Comparison of ENCODE assay signal across 10 mouse cellular contexts in the genomic region with DNA sequence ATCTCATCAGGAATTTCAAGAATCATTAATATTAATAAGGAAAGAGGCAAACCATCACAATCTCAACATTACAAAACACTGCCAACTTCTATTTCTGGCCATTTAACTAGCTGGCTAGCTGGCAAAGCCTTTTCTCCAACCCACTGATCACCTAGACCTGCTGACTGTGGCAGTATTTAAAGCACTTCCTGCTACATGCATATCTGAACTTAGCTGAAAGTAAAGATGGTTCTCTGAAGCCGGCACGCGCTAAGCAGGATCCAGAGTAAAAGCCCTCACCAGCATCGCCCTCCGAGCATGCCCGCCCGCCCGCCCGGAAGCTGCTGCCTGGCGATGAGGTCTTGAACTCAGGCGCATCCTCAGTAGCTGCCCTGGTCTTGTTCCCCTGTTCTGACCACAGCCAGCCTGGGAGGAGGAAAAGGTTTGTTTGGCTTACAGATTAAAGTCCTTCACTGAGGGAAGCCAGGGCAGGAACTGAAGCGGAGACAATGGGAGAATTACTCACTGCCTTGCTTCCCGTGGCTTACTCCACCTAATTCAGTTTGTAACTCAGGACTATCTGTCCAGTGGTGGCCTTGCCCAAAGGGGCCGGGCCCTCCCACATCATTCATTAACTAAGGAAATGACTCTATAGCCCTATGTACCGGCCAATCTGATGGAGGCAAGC. TPM values are rescaled to one million over a fixed set of nuclear protein-coding genes. Genes with fewer than 3 reads are reported as not detected.
DNase-seq lines count a peak whose midpoint lies in the region; ATAC-seq and TF ChIP-seq lines count a peak whose summit lies in the region.
"Had no signal": no experiment of that assay in that cellular context is flagged by ENCODE, and none has a peak within 500 bp of the region (broad histone marks: within the 10 kb centered on the region; RNA-seq: fewer than 3 reads in every experiment).

No protein-coding gene starts in this region.

- no peaks in the 10 kb centered on the region for H3K9me3 ChIP-seq in midbrain, embryonic 12.5 days
- no peaks in the 10 kb centered on the region for H3K9me3 ChIP-seq in midbrain, embryonic 15.5 days
- no peaks in the 10 kb centered on the region for H3K9me3 ChIP-seq in liver, postnatal 0 days (ENCODE audit: low read length)
- H3K9me3 ChIP-seq: neural tube, embryonic 12.5 days had no signal

- 0 out of 2 replicates have a peak, but pooled peaks cover 4% of the 10 kb centered on the region for H3K27me3 ChIP-seq in midbrain, embryonic 12.5 days
- no peaks in the 10 kb centered on the region for H3K27me3 ChIP-seq in midbrain, embryonic 15.5 days (replicated peaks)
- 0 out of 2 replicates have a peak, but pooled peaks cover 5% of the 10 kb centered on the region for H3K27me3 ChIP-seq in liver, postnatal 0 days (ENCODE audit: insufficient read depth, low read length)
- H3K27me3 ChIP-seq: neural tube, embryonic 12.5 days had no signal

- peaks cover 4% of the 10 kb centered on the region; the same call in 1 of the 2 replicates for H3K4me1 ChIP-seq in midbrain, embryonic 12.5 days
- peaks cover 7% of the 10 kb centered on the region; the same call in 1 of the 2 replicates for H3K4me1 ChIP-seq in midbrain, embryonic 15.5 days
- peaks cover 5% of the 10 kb centered on the region; the same call in 1 of the 2 replicates for H3K4me1 ChIP-seq in liver, postnatal 0 days (ENCODE audit: insufficient read depth)
- H3K4me1 ChIP-seq: neural tube, embryonic 12.5 days had no signal

- H3K9ac ChIP-seq in midbrain, embryonic 12.5 days (replicated peaks): no peak overlapping the region
- H3K9ac ChIP-seq in midbrain, embryonic 15.5 days: no peak overlapping the region
- H3K9ac ChIP-seq in liver, postnatal 0 days (replicated peaks): no peak overlapping the region
- H3K9ac ChIP-seq: neural tube, embryonic 12.5 days had no signal

- no peak for ATAC-seq in midbrain, embryonic 12.5 days (ENCODE audit: low FRiP score, low read depth)
- ATAC-seq in midbrain, embryonic 15.5 days (replicated peaks): no peak
- peak; percentile 58 for ATAC-seq in inflammation-experienced regulatory T-cells, adult 6 months
- peak; percentile 66 for ATAC-seq in liver, postnatal 0 days

- 40% methylated on average over 15 of the region's 15 CpGs for WGBS in midbrain, embryonic 12.5 days
- WGBS in midbrain, embryonic 15.5 days: 42% methylated on average over 15 of the region's 15 CpGs
- WGBS in liver, postnatal 0 days (ENCODE audit: insufficient replicate concordance): 12% methylated on average over 15 of the region's 15 CpGs

- no peaks in the 10 kb centered on the region for H3K36me3 ChIP-seq in midbrain, embryonic 12.5 days
- no peaks in the 10 kb centered on the region for H3K36me3 ChIP-seq in midbrain, embryonic 15.5 days (replicated peaks)
- H3K36me3 ChIP-seq in liver, postnatal 0 days (replicated peaks; ENCODE audit: insufficient read depth, low read length): no peaks in the 10 kb centered on the region
- H3K36me3 ChIP-seq: G1E; neural tube, embryonic 12.5 days had no signal

- DNase-seq in liver, postnatal 0 days: no peak
- peak; percentile 71 for DNase-seq in yolk sac, embryonic 10.5 days (ENCODE audit: low spot score)
- DNase-seq in left cerebral cortex, adult 2 months (ENCODE audit: extremely low spot score in 1 of 2, low spot score in 2 of 2): no peak
- no peak for DNase-seq in retina, embryonic 14.5 days (ENCODE audit: low spot score)
- no peak for DNase-seq in left cerebral cortex, postnatal 4 days

- intact Hi-C loops in left cerebral cortex, adult 2 months (cut with DNase I): no loop called here
- intact Hi-C loops in left cerebral cortex, postnatal 4 days (cut with DNase I): no loop called here

- no peak overlapping the region for H3K27ac ChIP-seq in midbrain, embryonic 12.5 days (replicated peaks)
- no peak overlapping the region for H3K27ac ChIP-seq in midbrain, embryonic 15.5 days
- H3K27ac ChIP-seq in liver, postnatal 0 days (ENCODE audit: low read depth): no peak overlapping the region
- no peak overlapping the region for H3K27ac ChIP-seq in left cerebral cortex, adult 2 months
- H3K27ac ChIP-seq: neural tube, embryonic 12.5 days had no signal

- 0 out of 2 replicates have a peak overlapping the region, but pooled peaks have one; percentile 1 for H3K4me2 ChIP-seq in midbrain, embryonic 12.5 days (replicated peaks)
- no peak overlapping the region for H3K4me2 ChIP-seq in midbrain, embryonic 15.5 days
- peak overlapping the region; percentile 23; the same call in 1 of the 2 replicates for H3K4me2 ChIP-seq in liver, postnatal 0 days (ENCODE audit: low read depth, low read length)
- H3K4me2 ChIP-seq: neural tube, embryonic 12.5 days had no signal

- no peak for TF ChIP-seq EP300 in liver, postnatal 0 days (IDR thresholded peaks at IDR 0.05; ENCODE audit: low read depth)

- H3K4me3 ChIP-seq in midbrain, embryonic 12.5 days: no peak overlapping the region
- no peak overlapping the region for H3K4me3 ChIP-seq in midbrain, embryonic 15.5 days
- H3K4me3 ChIP-seq in liver, postnatal 0 days (ENCODE audit: low read depth, low read length): no peak overlapping the region
- H3K4me3 ChIP-seq in left cerebral cortex, adult 2 months: no peak overlapping the region
- H3K4me3 ChIP-seq: neural tube, embryonic 12.5 days had no signal

- TF ChIP-seq CTCF in liver, postnatal 0 days (IDR thresholded peaks at IDR 0.05; ENCODE audit: low read depth): no peak
- TF ChIP-seq CTCF in left cerebral cortex, adult 2 months (IDR thresholded peaks at IDR 0.05): no peak

RNA-seq across cellular contexts. Expression of a gene that starts 18.1 kb away (rescaled TPM):
- polyA plus RNA-seq in midbrain, embryonic 12.5 days (2016; fragmentation: Nextera tagmentation; extraction: Ambion mirVana): 22.1 and 28.5 TPM in 2 replicates
- 34.0 and 37.5 TPM in 2 replicates for polyA plus RNA-seq in midbrain, embryonic 15.5 days (2015; fragmentation: Nextera tagmentation; extraction: Ambion mirVana)
- 10 to 100 TPM in 1 of 3 experiments, 1 to 10 TPM in 2; 8.4 to 14.5 (median 9.5) TPM for polyA plus RNA-seq in inflammation-experienced regulatory T-cells, adult 6 months (2017; shearing (Covaris generic))
- polyA plus RNA-seq in liver, postnatal 0 days (2015; fragmentation: Nextera tagmentation; extraction: Ambion mirVana): 10.8 and 12.4 TPM in 2 replicates
- total RNA-seq in left cerebral cortex, adult 2 months (2021): 10 to 100 TPM; 38.9 to 42.0 TPM
- 10 to 100 TPM; 55.6 to 57.5 TPM for total RNA-seq in left cerebral cortex, postnatal 4 days (2021)
- polyA plus RNA-seq: G1E had no signal

RNA-seq across cellular contexts. Expression of a gene that starts 42.8 kb away (rescaled TPM):
- 0.25 TPM in 1 of 2 replicates, not detected in the other for polyA plus RNA-seq in midbrain, embryonic 12.5 days (2016; fragmentation: Nextera tagmentation; extraction: Ambion mirVana)
- not detected in 2 replicates for polyA plus RNA-seq in midbrain, embryonic 15.5 days (2015; fragmentation: Nextera tagmentation; extraction: Ambion mirVana)
- polyA plus RNA-seq in inflammation-experienced regulatory T-cells, adult 6 months (2017; shearing (Covaris generic)): not detected
- not detected in 2 replicates for polyA plus RNA-seq in liver, postnatal 0 days (2015; fragmentation: Nextera tagmentation; extraction: Ambion mirVana)
- not detected for total RNA-seq in left cerebral cortex, adult 2 months (2021)
- total RNA-seq in left cerebral cortex, postnatal 4 days (2021): not detected
- total RNA-seq: G1E had no signal
- polyA plus RNA-seq: G1E; neural tube, embryonic 12.5 days had no signal

Comparison
In these comparisons a context has a peak if more than half of its experiments do, and no peak if none do; other contexts are left out.
1. ATAC-seq: peak in inflammation-experienced regulatory T-cells, adult 6 months (single experiment) and liver, postnatal 0 days (single experiment); none in midbrain, embryonic 12.5 days (single experiment) and midbrain, embryonic 15.5 days (single experiment).